10 mouse cellular contexts compared by ENCODE assay signal in genomic region chr14:33632790-33633372, GRCm38 (mm10). TPM values are rescaled to one million over a fixed set of nuclear protein-coding genes. Genes with fewer than 3 reads are reported as not detected.
A peak's percentile ranks its signal among the peaks of the same experiment; 100 is the strongest.
DNase-seq lines count a peak whose midpoint lies in the region; ATAC-seq and TF ChIP-seq lines count a peak whose summit lies in the region.
"Had no signal": no experiment of that assay in that cellular context is flagged by ENCODE, and none has a peak within 500 bp of the region (broad histone marks: within the 10 kb centered on the region; RNA-seq: fewer than 3 reads in every experiment).

No protein-coding gene starts in this region.

- no peaks in the 10 kb centered on the region for H3K9me3 ChIP-seq in neural tube, embryonic 13.5 days
- H3K9me3 ChIP-seq: limb, embryonic 13.5 days had no signal

- no peak overlapping the region for H3K27ac ChIP-seq in gastrocnemius, adult 2 months
- no peak overlapping the region for H3K27ac ChIP-seq in neural tube, embryonic 13.5 days (replicated peaks)
- H3K27ac ChIP-seq: limb, embryonic 13.5 days had no signal

- no peak for DNase-seq in gastrocnemius, adult 2 months
- DNase-seq in gastrocnemius, postnatal 14 days, result no peak
- peak; percentile 25 for DNase-seq in A20 (ENCODE audit: low read depth, low spot score)
- DNase-seq in embryo, embryonic 10.5 days (ENCODE audit: low spot score), result peak; percentile 44
- DNase-seq in layer of hippocampus, postnatal 10 days (ENCODE audit: low spot score in 2 of 2), result peak; percentile 57 to 63
- DNase-seq in spleen, postnatal 36 days (ENCODE audit: low spot score in 2 of 2), result no peak
- DNase-seq in thymus, postnatal 0 days (ENCODE audit: low spot score), result no peak

- no peaks in the 10 kb centered on the region for H3K36me3 ChIP-seq in neural tube, embryonic 13.5 days
- H3K36me3 ChIP-seq: limb, embryonic 13.5 days had no signal

- no peak overlapping the region for H3K4me3 ChIP-seq in gastrocnemius, adult 2 months
- no peak overlapping the region for H3K4me3 ChIP-seq in neural tube, embryonic 13.5 days
- H3K4me3 ChIP-seq: limb, embryonic 13.5 days had no signal

- ATAC-seq in neural tube, embryonic 13.5 days (ENCODE audit: low read depth), result peak; percentile 65; the same call in 1 of the 2 replicates

- no peak overlapping the region for H3K9ac ChIP-seq in neural tube, embryonic 13.5 days
- H3K9ac ChIP-seq: limb, embryonic 13.5 days had no signal

- 69% methylated on average over 8 of the region's 8 CpGs for WGBS in neural tube, embryonic 13.5 days

- no peaks in the 10 kb centered on the region for H3K4me1 ChIP-seq in neural tube, embryonic 13.5 days (replicated peaks)
- H3K4me1 ChIP-seq: limb, embryonic 13.5 days had no signal

- peak; percentile 52 for TF ChIP-seq CTCF in gastrocnemius, adult 2 months (IDR thresholded peaks at IDR 0.05)

- intact Hi-C loops in gastrocnemius, adult 2 months (cut with DNase I), result no loop called here
- intact Hi-C loops in gastrocnemius, postnatal 14 days (cut with DNase I; ENCODE audit: low total_unique reads), result no loop called here

- H3K27me3 ChIP-seq in neural tube, embryonic 13.5 days, result no peaks in the 10 kb centered on the region
- H3K27me3 ChIP-seq: limb, embryonic 13.5 days had no signal

- no peak overlapping the region for H3K4me2 ChIP-seq in neural tube, embryonic 13.5 days
- H3K4me2 ChIP-seq: limb, embryonic 13.5 days had no signal

RNA-seq across cellular contexts. Expression of gene Ptpn20, which starts 43.9 kb away (rescaled TPM):
- not detected for total RNA-seq in gastrocnemius, adult 2 months (2021)
- not detected for total RNA-seq in gastrocnemius, postnatal 14 days (2021)
- total RNA-seq in layer of hippocampus, postnatal 10 days (2021), result 1 to 10 TPM in 1 of 2 experiments, under 1 TPM in 1; 0.73 to 1.3 TPM
- 0.12 and 0.20 TPM in 2 replicates for polyA plus RNA-seq in neural tube, embryonic 13.5 days (2015; fragmentation: Nextera tagmentation; extraction: Ambion mirVana)
- polyA plus RNA-seq in thymus, postnatal 0 days (2015; fragmentation: Nextera tagmentation; extraction: Ambion mirVana), result 0.04 TPM in 1 of 2 replicates, not detected in the other
- total RNA-seq: MEL had no signal

Comparison
In these comparisons a context has a peak if more than half of its experiments do, and no peak if none do; other contexts are left out.
1. DNase-seq: peak in A20 (single experiment), embryo, embryonic 10.5 days (single experiment) and layer of hippocampus, postnatal 10 days (2 of 2); none in gastrocnemius, adult 2 months (single experiment), gastrocnemius, postnatal 14 days (single experiment), spleen, postnatal 36 days (0 of 2) and thymus, postnatal 0 days (single experiment).